ENCODE assay signal across 10 mouse cellular contexts in the genomic region with DNA sequence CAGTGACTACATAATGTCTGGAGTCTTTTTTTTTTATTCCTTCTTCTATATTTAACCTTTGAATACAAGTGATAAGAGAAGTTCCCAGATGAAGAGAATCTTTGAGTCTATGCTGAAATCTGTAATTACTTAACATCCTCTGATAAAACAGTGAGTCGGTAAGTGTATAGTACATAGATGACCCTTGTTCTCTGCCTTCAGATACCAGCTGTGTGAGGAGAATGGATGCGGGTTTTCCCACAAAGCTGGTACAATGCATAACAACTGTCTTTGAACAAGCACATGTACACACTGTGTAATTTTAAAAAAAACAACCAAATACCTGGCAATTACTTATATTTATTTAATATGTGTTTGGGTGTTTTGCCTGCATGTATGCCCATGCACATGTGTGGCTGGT.
DNase-seq lines count a peak whose midpoint lies in the region; ATAC-seq lines count a peak whose summit lies in the region.
"Had no signal": no experiment of that assay in that cellular context is flagged by ENCODE, and none has a peak within 500 bp of the region (broad histone marks: within the 10 kb centered on the region; RNA-seq: fewer than 3 reads in every experiment).

No protein-coding gene starts in this region.

- no peaks in the 10 kb centered on the region for H3K36me3 ChIP-seq in kidney, embryonic 16.5 days (ENCODE audit: insufficient read depth, low read length)
- no peaks in the 10 kb centered on the region for H3K36me3 ChIP-seq in embryonic facial prominence, embryonic 13.5 days
- H3K36me3 ChIP-seq in hindbrain, embryonic 12.5 days, result no peaks in the 10 kb centered on the region
- no peaks in the 10 kb centered on the region for H3K36me3 ChIP-seq in midbrain, embryonic 15.5 days (replicated peaks)

- H3K27ac ChIP-seq in kidney, embryonic 16.5 days (ENCODE audit: low read length), result no peak overlapping the region
- 0 out of 2 replicates have a peak overlapping the region, but pooled peaks have one; percentile 16 for H3K27ac ChIP-seq in embryonic facial prominence, embryonic 13.5 days
- peak overlapping the region; percentile 86 for H3K27ac ChIP-seq in hindbrain, embryonic 12.5 days
- peak overlapping the region; percentile 91 for H3K27ac ChIP-seq in midbrain, embryonic 15.5 days
- H3K27ac ChIP-seq: liver, embryonic 14.5 days had no signal

- H3K27me3 ChIP-seq in kidney, embryonic 16.5 days (ENCODE audit: insufficient read depth, low read length), result no peaks in the 10 kb centered on the region
- no peaks in the 10 kb centered on the region for H3K27me3 ChIP-seq in embryonic facial prominence, embryonic 13.5 days
- no peaks in the 10 kb centered on the region for H3K27me3 ChIP-seq in hindbrain, embryonic 12.5 days
- no peaks in the 10 kb centered on the region for H3K27me3 ChIP-seq in midbrain, embryonic 15.5 days (replicated peaks)

- WGBS in kidney, embryonic 16.5 days, result 67% methylated on average over 2 of the region's 2 CpGs
- WGBS in embryonic facial prominence, embryonic 13.5 days, result 63% methylated on average over 2 of the region's 2 CpGs
- WGBS in hindbrain, embryonic 12.5 days, result 60% methylated on average over 2 of the region's 2 CpGs
- 44% methylated on average over 2 of the region's 2 CpGs for WGBS in midbrain, embryonic 15.5 days

- DNase-seq in kidney, adult 11 months, result no peak
- DNase-seq in adrenal gland, postnatal 14 days, result no peak
- DNase-seq in retina, embryonic 14.5 days (ENCODE audit: low spot score), result no peak
- no peak for DNase-seq in Muller cell, postnatal 12 days (ENCODE audit: inconsistent ontology term)
- DNase-seq: cerebellum, adult 8-10 months had no signal

- H3K4me3 ChIP-seq in kidney, embryonic 16.5 days (ENCODE audit: low read length), result no peak overlapping the region
- H3K4me3 ChIP-seq in embryonic facial prominence, embryonic 13.5 days, result no peak overlapping the region
- H3K4me3 ChIP-seq in hindbrain, embryonic 12.5 days, result no peak overlapping the region
- H3K4me3 ChIP-seq in midbrain, embryonic 15.5 days, result no peak overlapping the region

- no peaks in the 10 kb centered on the region for H3K9me3 ChIP-seq in kidney, embryonic 16.5 days (ENCODE audit: low read length)
- H3K9me3 ChIP-seq in embryonic facial prominence, embryonic 13.5 days, result no peaks in the 10 kb centered on the region
- H3K9me3 ChIP-seq in hindbrain, embryonic 12.5 days (replicated peaks), result no peaks in the 10 kb centered on the region
- no peaks in the 10 kb centered on the region for H3K9me3 ChIP-seq in midbrain, embryonic 15.5 days

- no peak for ATAC-seq in kidney, embryonic 16.5 days (ENCODE audit: low FRiP score, low TSS enrichment)
- ATAC-seq in embryonic facial prominence, embryonic 13.5 days (ENCODE audit: insufficient number of reproducible peaks, insufficient read depth, low FRiP score, low TSS enrichment, low read depth), result no peak
- no peak for ATAC-seq in hindbrain, embryonic 12.5 days (ENCODE audit: low FRiP score)
- ATAC-seq in midbrain, embryonic 15.5 days (replicated peaks), result peak; percentile 55; the same call in 1 of the 2 replicates

- H3K9ac ChIP-seq in kidney, embryonic 16.5 days (replicated peaks; ENCODE audit: low read length), result no peak overlapping the region
- no peak overlapping the region for H3K9ac ChIP-seq in embryonic facial prominence, embryonic 13.5 days
- no peak overlapping the region for H3K9ac ChIP-seq in hindbrain, embryonic 12.5 days
- no peak overlapping the region for H3K9ac ChIP-seq in midbrain, embryonic 15.5 days
- H3K9ac ChIP-seq: liver, embryonic 14.5 days had no signal

- no peaks in the 10 kb centered on the region for H3K4me1 ChIP-seq in kidney, embryonic 16.5 days (ENCODE audit: insufficient read depth, low read length)
- no peaks in the 10 kb centered on the region for H3K4me1 ChIP-seq in embryonic facial prominence, embryonic 13.5 days
- H3K4me1 ChIP-seq in hindbrain, embryonic 12.5 days, result 0 out of 2 replicates have a peak, but pooled peaks cover 4% of the 10 kb centered on the region
- 0 out of 2 replicates have a peak, but pooled peaks cover 5% of the 10 kb centered on the region for H3K4me1 ChIP-seq in midbrain, embryonic 15.5 days

- peak overlapping the region; percentile 55; the same call in 1 of the 2 replicates for H3K4me2 ChIP-seq in kidney, embryonic 16.5 days (replicated peaks; ENCODE audit: low read depth, low read length)
- peak overlapping the region; percentile 51; the same call in 1 of the 2 replicates for H3K4me2 ChIP-seq in embryonic facial prominence, embryonic 13.5 days
- no peak overlapping the region for H3K4me2 ChIP-seq in hindbrain, embryonic 12.5 days (replicated peaks)
- peak overlapping the region; percentile 45; the same call in 1 of the 2 replicates for H3K4me2 ChIP-seq in midbrain, embryonic 15.5 days
